Mouse (Mus musculus) myocyte (in vitro differentiated cells): ENCODE results near the gene Bmpr1b. TPM values are rescaled to one million over a fixed set of nuclear protein-coding genes. Genes with fewer than 3 reads are reported as not detected.

Experiments
- H3K27me3 ChIP-seq: one replicate; pipeline ENCODE4 v1.6.1; 2011; ENCODE audit not compliant: control insufficient read depth, insufficient read depth, insufficient read length
- H3K36me3 ChIP-seq: one replicate; pipeline ENCODE4 v1.6.1; 2011; ENCODE audit not compliant: control insufficient read depth, insufficient read depth
- H3K4me2 ChIP-seq: one replicate; pipeline ENCODE4 v1.6.1; 2011; ENCODE audit warnings: low read depth, control low read depth
- H3K4me3 ChIP-seq: one replicate; pipeline ENCODE4 v1.5.1; 2011; ENCODE audit warnings: mild to moderate bottlenecking, control low read depth, moderate library complexity
- H3K79me2 ChIP-seq: one replicate; pipeline ENCODE4 v1.6.1; 2011; ENCODE audit not compliant: control insufficient read depth, insufficient read depth
- H3ac ChIP-seq: one replicate; pipeline ENCODE4 v1.6.1; 2011; ENCODE audit not compliant: control insufficient read depth, insufficient read length
- CEBPB ChIP-seq: IDR thresholded peaks from 2 replicates; pipeline ENCODE4 v1.6.1; 2011; ENCODE audit warnings: mild to moderate bottlenecking, moderate library complexity; ENCODE audit not compliant: poor library complexity, insufficient read depth, severe bottlenecking
- E2F4 ChIP-seq: IDR thresholded peaks from one replicate; pipeline ENCODE4 v1.6.1; 2011; ENCODE audit warnings: mild to moderate bottlenecking, control low read depth, moderate library complexity; ENCODE audit not compliant: insufficient read depth
- MAX ChIP-seq: IDR thresholded peaks from one replicate; pipeline ENCODE4 v1.6.1; 2011; ENCODE audit warnings: low read depth, mild to moderate bottlenecking, control low read depth
- MYOD1 ChIP-seq, 3 experiments: IDR thresholded peaks; one replicate each; pipeline ENCODE4 v1.6.1; 2011; ENCODE audit warnings: control low read depth in 2 of 3, low read depth in 2 of 3, mild to moderate bottlenecking in 2 of 3, moderate library complexity in 1 of 3; ENCODE audit not compliant: insufficient read length in 2 of 3, control insufficient read depth in 1 of 3
- MYOG ChIP-seq, 3 experiments: IDR thresholded peaks; one replicate each; pipeline ENCODE4 v1.6.1; 2011; ENCODE audit warnings: control low read depth in 2 of 3, low read depth in 2 of 3, mild to moderate bottlenecking in 2 of 3; ENCODE audit not compliant: insufficient read length in 2 of 3, control insufficient read depth in 1 of 3, insufficient read depth in 1 of 3
- POLR2A ChIP-seq: IDR thresholded peaks from one replicate; pipeline ENCODE4 v1.6.1; 2011; ENCODE audit warnings: low read depth, mild to moderate bottlenecking, control low read depth, moderate library complexity; ENCODE audit not compliant: insufficient read length
- POLR2AphosphoS2 ChIP-seq: IDR thresholded peaks from one replicate; pipeline ENCODE4 v1.6.1; 2011; ENCODE audit warnings: low read depth, control low read depth; ENCODE audit not compliant: insufficient read length
- REST ChIP-seq: IDR thresholded peaks from one replicate; pipeline ENCODE4 v1.6.1; 2011; ENCODE audit warnings: mild to moderate bottlenecking, control low read depth, moderate library complexity; ENCODE audit not compliant: insufficient read depth, insufficient read length
- SRF ChIP-seq: IDR thresholded peaks from one replicate; pipeline ENCODE4 v1.6.1; 2011; ENCODE audit warnings: low read depth; ENCODE audit not compliant: control insufficient read depth, insufficient read length
- TCF12 ChIP-seq: IDR thresholded peaks from one replicate; pipeline ENCODE4 v1.6.1; 2011; ENCODE audit warnings: mild to moderate bottlenecking, control low read depth; ENCODE audit not compliant: poor library complexity, insufficient read depth, severe bottlenecking
- TCF3 ChIP-seq: IDR thresholded peaks from one replicate; pipeline ENCODE4 v1.6.1; 2011; ENCODE audit warnings: low read depth, control low read depth; ENCODE audit not compliant: insufficient read length
- USF1 ChIP-seq: IDR thresholded peaks from one replicate; pipeline ENCODE4 v1.6.1; 2011; ENCODE audit warnings: low read depth, mild to moderate bottlenecking, control low read depth, moderate library complexity
- polyA plus RNA-seq: library from polyadenylated mRNA; unstranded; fragments of >200 nt; fragmentation: generic; extraction: Trizol; gene quantifications from one replicate; pipeline ENCODE4 v1.2.1, GENCODE M21; 2012; ENCODE audit warnings: missing spikeins

Bmpr1b gene
- polyA plus RNA-seq, 1 experiment, result 0.34 TPM

GRCm38 (mm10) chr3:142173996-142174395 is 4.8 kb upstream of the Bmpr1b start:
- no peak overlapping the region for H3ac ChIP-seq
- no peak overlapping the region for H3K4me2 ChIP-seq
- TF ChIP-seq CEBPB (no peak), USF1 (no peak), REST (no peak), MAX (no peak), MYOG (IDR thresholded peaks at IDR 0.05; ENCODE audit: control insufficient read depth in 1 of 3, insufficient read depth in 1 of 3, insufficient read length in 2 of 3, low read depth in 2 of 3) (no peak), SRF (no peak), TCF12 (no peak), POLR2AphosphoS2 (no peak), MYOD1 (IDR thresholded peaks at IDR 0.05; ENCODE audit: control insufficient read depth in 1 of 3, insufficient read length in 2 of 3, low read depth in 2 of 3) (no peak), TCF3 (no peak), E2F4 (no peak), POLR2A (no peak)
- H3K79me2 ChIP-seq, result no peaks in the 10 kb centered on the region
- H3K4me3 ChIP-seq, result no peak overlapping the region
- H3K27me3 ChIP-seq, result no peaks in the 10 kb centered on the region
- H3K36me3 ChIP-seq, result no peaks in the 10 kb centered on the region

- H3K79me2 ChIP-seq, result no peaks in the 10 kb centered on the region
- peak overlapping the region; percentile 18 for H3K4me3 ChIP-seq
- peak overlapping the region; percentile 59 for H3K4me2 ChIP-seq
- H3ac ChIP-seq, result peak overlapping the region; percentile 42
- H3K36me3 ChIP-seq, result no peaks in the 10 kb centered on the region
- TF ChIP-seq POLR2A, result no peak
- no peak for TF ChIP-seq USF1
- no peak for TF ChIP-seq TCF3
- TF ChIP-seq MAX, result no peak
- TF ChIP-seq SRF, result no peak
- TF ChIP-seq MYOG (IDR thresholded peaks at IDR 0.05; ENCODE audit: control insufficient read depth in 1 of 3, insufficient read depth in 1 of 3, insufficient read length in 2 of 3, low read depth in 2 of 3), result no peak
- TF ChIP-seq MYOD1 (IDR thresholded peaks at IDR 0.05; ENCODE audit: control insufficient read depth in 1 of 3, insufficient read length in 2 of 3, low read depth in 2 of 3), result no peak
- TF ChIP-seq TCF12, result no peak
- no peak for TF ChIP-seq E2F4
- TF ChIP-seq CEBPB, result no peak
- TF ChIP-seq REST, result no peak
- TF ChIP-seq POLR2AphosphoS2, result no peak
- no peaks in the 10 kb centered on the region for H3K27me3 ChIP-seq
Measured at GRCm38 (mm10) chr3:142168251-142168862, 868 bp downstream of the Bmpr1b start.

- Histone ChIP-seq H3K36me3 (no peaks in the 10 kb centered on the region), H3K27me3 (no peaks in the 10 kb centered on the region), H3K4me2 (no peak overlapping the region), H3K4me3 (no peak overlapping the region), H3ac (no peak overlapping the region), H3K79me2 (no peaks in the 10 kb centered on the region)
- TF ChIP-seq USF1 (no peak), MYOD1 (IDR thresholded peaks at IDR 0.05; ENCODE audit: control insufficient read depth in 1 of 3, insufficient read length in 2 of 3, low read depth in 2 of 3) (no peak), MAX (no peak), REST (no peak), E2F4 (no peak), POLR2A (no peak), TCF12 (no peak), POLR2AphosphoS2 (no peak), SRF (no peak), MYOG (IDR thresholded peaks at IDR 0.05; ENCODE audit: control insufficient read depth in 1 of 3, insufficient read depth in 1 of 3, insufficient read length in 2 of 3, low read depth in 2 of 3) (no peak), CEBPB (no peak), TCF3 (no peak)
Measured at GRCm38 (mm10) chr3:142164981-142165380, 4.2 kb downstream of the Bmpr1b start.

- no peak overlapping the region for H3K4me2 ChIP-seq
- no peaks in the 10 kb centered on the region for H3K36me3 ChIP-seq
Measured at GRCm38 (mm10) chr3:142163896-142164295, 5.3 kb downstream of the Bmpr1b start.

More at GRCm38 (mm10) chr3:142163896-142164295, 5.3 kb downstream of the Bmpr1b start:
- H3ac ChIP-seq, result no peak overlapping the region
- TF ChIP-seq POLR2A (no peak), E2F4 (no peak), SRF (no peak), USF1 (no peak), TCF12 (no peak), MYOG (IDR thresholded peaks at IDR 0.05; ENCODE audit: control insufficient read depth in 1 of 3, insufficient read depth in 1 of 3, insufficient read length in 2 of 3, low read depth in 2 of 3) (no peak), CEBPB (no peak), MYOD1 (IDR thresholded peaks at IDR 0.05; ENCODE audit: control insufficient read depth in 1 of 3, insufficient read length in 2 of 3, low read depth in 2 of 3) (no peak), POLR2AphosphoS2 (no peak), MAX (no peak), REST (no peak), TCF3 (no peak)
- no peak overlapping the region for H3K4me3 ChIP-seq
- no peaks in the 10 kb centered on the region for H3K79me2 ChIP-seq
- H3K27me3 ChIP-seq, result no peaks in the 10 kb centered on the region
